ENCODE assay signal across 13 mouse cellular contexts in genomic region chr9:91369293-91369991, GRCm38 (mm10). TPM values are rescaled to one million over a fixed set of nuclear protein-coding genes. Genes with fewer than 3 reads are reported as not detected.
DNase-seq lines count a peak whose midpoint lies in the region; ATAC-seq and TF ChIP-seq lines count a peak whose summit lies in the region.
"Had no signal": no experiment of that assay in that cellular context is flagged by ENCODE, and none has a peak within 500 bp of the region (broad histone marks: within the 10 kb centered on the region; RNA-seq: fewer than 3 reads in every experiment).

No protein-coding gene starts in this region.

- H3K4me3 ChIP-seq in intestine, embryonic 14.5 days (ENCODE audit: low read depth, low read length): no peak overlapping the region
- H3K4me3 ChIP-seq in intestine, embryonic 15.5 days (replicated peaks): no peak overlapping the region
- H3K4me3 ChIP-seq in forebrain, embryonic 11.5 days (ENCODE audit: low read depth, low read length): peak overlapping the region; percentile 72
- H3K4me3 ChIP-seq in hindbrain, postnatal 0 days (ENCODE audit: low read length): peak overlapping the region; percentile 35
- peak overlapping the region; percentile 40 for H3K4me3 ChIP-seq in neural tube, embryonic 13.5 days
- H3K4me3 ChIP-seq: embryonic facial prominence, embryonic 12.5 days; heart, embryonic 13.5 days had no signal

- no peak overlapping the region for H3K27ac ChIP-seq in intestine, embryonic 14.5 days (ENCODE audit: low read depth)
- H3K27ac ChIP-seq in intestine, embryonic 15.5 days: no peak overlapping the region
- H3K27ac ChIP-seq in forebrain, embryonic 11.5 days (ENCODE audit: low read depth, low read length): peak overlapping the region; percentile 95
- H3K27ac ChIP-seq in hindbrain, postnatal 0 days: peak overlapping the region; percentile 95
- peak overlapping the region; percentile 99 for H3K27ac ChIP-seq in neural tube, embryonic 13.5 days (replicated peaks)
- H3K27ac ChIP-seq: embryonic facial prominence, embryonic 12.5 days; heart, embryonic 13.5 days had no signal

- WGBS in intestine, embryonic 14.5 days: 1% methylated on average over 26 of the region's 26 CpGs
- 4% methylated on average over 26 of the region's 26 CpGs for WGBS in intestine, embryonic 15.5 days
- 4% methylated on average over 26 of the region's 26 CpGs for WGBS in forebrain, embryonic 11.5 days
- 9% methylated on average over 26 of the region's 26 CpGs for WGBS in hindbrain, postnatal 0 days
- WGBS in neural tube, embryonic 13.5 days: 4% methylated on average over 26 of the region's 26 CpGs

- H3K4me1 ChIP-seq in intestine, embryonic 14.5 days (replicated peaks; ENCODE audit: control insufficient read depth, insufficient read depth, low read length): no peaks in the 10 kb centered on the region
- peaks cover 8% of the 10 kb centered on the region; the same call in 1 of the 2 replicates for H3K4me1 ChIP-seq in intestine, embryonic 15.5 days (replicated peaks)
- H3K4me1 ChIP-seq in forebrain, embryonic 11.5 days (replicated peaks; ENCODE audit: control insufficient read depth, insufficient read depth, low read length): 0 out of 2 replicates have a peak, but pooled peaks cover 4% of the 10 kb centered on the region
- no peaks in the 10 kb centered on the region for H3K4me1 ChIP-seq in hindbrain, postnatal 0 days (ENCODE audit: insufficient read depth, low read length)
- peaks cover 13% of the 10 kb centered on the region; the same call in 1 of the 2 replicates for H3K4me1 ChIP-seq in neural tube, embryonic 13.5 days (replicated peaks)

- no peak for ATAC-seq in intestine, embryonic 14.5 days (replicated peaks; ENCODE audit: low FRiP score, low TSS enrichment, low read depth)
- ATAC-seq in intestine, embryonic 15.5 days: no peak
- ATAC-seq in forebrain, embryonic 11.5 days (replicated peaks; ENCODE audit: low FRiP score): no peak
- ATAC-seq in hindbrain, postnatal 0 days: no peak
- no peak for ATAC-seq in neural tube, embryonic 13.5 days (ENCODE audit: low read depth)

- no peaks in the 10 kb centered on the region for H3K9me3 ChIP-seq in intestine, embryonic 14.5 days (ENCODE audit: control insufficient read depth, low read length)
- H3K9me3 ChIP-seq in intestine, embryonic 15.5 days: no peaks in the 10 kb centered on the region
- H3K9me3 ChIP-seq in forebrain, embryonic 11.5 days (ENCODE audit: control insufficient read depth, low read length): no peaks in the 10 kb centered on the region
- H3K9me3 ChIP-seq in hindbrain, postnatal 0 days (ENCODE audit: low read length): no peaks in the 10 kb centered on the region
- H3K9me3 ChIP-seq in neural tube, embryonic 13.5 days: no peaks in the 10 kb centered on the region
- H3K9me3 ChIP-seq: embryonic facial prominence, embryonic 12.5 days; heart, embryonic 13.5 days had no signal

- no peak for TF ChIP-seq CTCF in hindbrain, postnatal 0 days (IDR thresholded peaks at IDR 0.05; ENCODE audit: low read depth)

- H3K9ac ChIP-seq in intestine, embryonic 14.5 days (ENCODE audit: low read length): no peak overlapping the region
- no peak overlapping the region for H3K9ac ChIP-seq in intestine, embryonic 15.5 days
- H3K9ac ChIP-seq in forebrain, embryonic 11.5 days (ENCODE audit: low read length): peak overlapping the region; percentile 70
- peak overlapping the region; percentile 80 for H3K9ac ChIP-seq in hindbrain, postnatal 0 days (replicated peaks; ENCODE audit: low read length)
- H3K9ac ChIP-seq in neural tube, embryonic 13.5 days: peak overlapping the region; percentile 74
- H3K9ac ChIP-seq: embryonic facial prominence, embryonic 12.5 days; heart, embryonic 13.5 days had no signal

- H3K36me3 ChIP-seq in intestine, embryonic 14.5 days (ENCODE audit: control insufficient read depth, insufficient read depth, low read length): no peaks in the 10 kb centered on the region
- no peaks in the 10 kb centered on the region for H3K36me3 ChIP-seq in intestine, embryonic 15.5 days
- no peaks in the 10 kb centered on the region for H3K36me3 ChIP-seq in forebrain, embryonic 11.5 days (ENCODE audit: control insufficient read depth, insufficient read depth, low read length)
- no peaks in the 10 kb centered on the region for H3K36me3 ChIP-seq in hindbrain, postnatal 0 days (ENCODE audit: insufficient read depth, low read length)
- no peaks in the 10 kb centered on the region for H3K36me3 ChIP-seq in neural tube, embryonic 13.5 days
- H3K36me3 ChIP-seq: embryonic facial prominence, embryonic 12.5 days; heart, embryonic 13.5 days had no signal

- peak; percentile 51 for DNase-seq in intestine, embryonic 14.5 days (ENCODE audit: low spot score)
- DNase-seq in forebrain, embryonic 11.5 days (ENCODE audit: low spot score): peak; percentile 61
- peak; percentile 68 for DNase-seq in hindbrain, postnatal 0 days (ENCODE audit: low spot score)
- no peak for DNase-seq in frontal cortex, postnatal 10 days (ENCODE audit: low spot score in 2 of 2)
- DNase-seq in natural killer cell, adult 2 months (ENCODE audit: low spot score in 2 of 2): no peak
- no peak for DNase-seq in thymus, postnatal 36 days
- DNase-seq: kidney, adult 11 months; liver had no signal

- peaks cover 98% of the 10 kb centered on the region for H3K27me3 ChIP-seq in intestine, embryonic 14.5 days (replicated peaks; ENCODE audit: control insufficient read depth, insufficient read depth, low read length)
- peaks cover 83% of the 10 kb centered on the region for H3K27me3 ChIP-seq in intestine, embryonic 15.5 days (replicated peaks)
- peaks cover 43% of the 10 kb centered on the region for H3K27me3 ChIP-seq in forebrain, embryonic 11.5 days (ENCODE audit: control insufficient read depth, insufficient read depth, low read length)
- H3K27me3 ChIP-seq in hindbrain, postnatal 0 days (ENCODE audit: insufficient read depth, low read length): peaks cover 29% of the 10 kb centered on the region; the same call in 1 of the 2 replicates
- H3K27me3 ChIP-seq in neural tube, embryonic 13.5 days: peaks cover 73% of the 10 kb centered on the region

- no peak overlapping the region for H3K4me2 ChIP-seq in intestine, embryonic 14.5 days (ENCODE audit: low read length)
- no peak overlapping the region for H3K4me2 ChIP-seq in intestine, embryonic 15.5 days (replicated peaks)
- H3K4me2 ChIP-seq in forebrain, embryonic 11.5 days (ENCODE audit: low read depth, low read length, severe bottlenecking): peak overlapping the region; percentile 36
- H3K4me2 ChIP-seq in hindbrain, postnatal 0 days (ENCODE audit: low read depth, low read length): peak overlapping the region; percentile 62
- H3K4me2 ChIP-seq in neural tube, embryonic 13.5 days: peak overlapping the region; percentile 57
- H3K4me2 ChIP-seq: embryonic facial prominence, embryonic 12.5 days; heart, embryonic 13.5 days had no signal

RNA-seq across cellular contexts. Expression of gene Zic1, which starts 3.8 kb away (rescaled TPM):
- not detected in 2 replicates for polyA plus RNA-seq in intestine, embryonic 14.5 days (2014; fragmentation: Nextera tagmentation; extraction: Ambion mirVana)
- 0.09 TPM in 1 of 2 replicates, not detected in the other for polyA plus RNA-seq in intestine, embryonic 15.5 days (2015; fragmentation: Nextera tagmentation; extraction: Ambion mirVana)
- 14.7 and 15.7 TPM in 2 replicates for polyA plus RNA-seq in forebrain, embryonic 11.5 days (2014; fragmentation: Nextera tagmentation; extraction: Ambion mirVana)
- total RNA-seq in hindbrain, postnatal 0 days (2014; rRNA removed): 281 and 342 TPM in 2 replicates
- 19.7 and 21.5 TPM in 2 replicates for polyA plus RNA-seq in hindbrain, postnatal 0 days (2015; fragmentation: Nextera tagmentation; extraction: Ambion mirVana)
- 16.5 and 19.9 TPM in 2 replicates for polyA plus RNA-seq in neural tube, embryonic 13.5 days (2015; fragmentation: Nextera tagmentation; extraction: Ambion mirVana)
- polyA plus RNA-seq: heart, embryonic 13.5 days had no signal

RNA-seq across cellular contexts. Expression of gene Zic4, which starts 7.2 kb away (rescaled TPM):
- polyA plus RNA-seq in intestine, embryonic 14.5 days (2014; fragmentation: Nextera tagmentation; extraction: Ambion mirVana): not detected in 2 replicates
- polyA plus RNA-seq in intestine, embryonic 15.5 days (2015; fragmentation: Nextera tagmentation; extraction: Ambion mirVana): 0.16 TPM in 1 of 2 replicates, not detected in the other
- 58.8 and 59.5 TPM in 2 replicates for polyA plus RNA-seq in forebrain, embryonic 11.5 days (2014; fragmentation: Nextera tagmentation; extraction: Ambion mirVana)
- 107 and 144 TPM in 2 replicates for total RNA-seq in hindbrain, postnatal 0 days (2014; rRNA removed)
- 51.0 and 58.2 TPM in 2 replicates for polyA plus RNA-seq in hindbrain, postnatal 0 days (2015; fragmentation: Nextera tagmentation; extraction: Ambion mirVana)
- polyA plus RNA-seq in neural tube, embryonic 13.5 days (2015; fragmentation: Nextera tagmentation; extraction: Ambion mirVana): 43.0 and 51.6 TPM in 2 replicates
- polyA plus RNA-seq: heart, embryonic 13.5 days; urinary bladder, adult 2 months had no signal

Comparison
In these comparisons a context has a peak if more than half of its experiments do, and no peak if none do; other contexts are left out.
1. DNase-seq: peak in intestine, embryonic 14.5 days (single experiment), forebrain, embryonic 11.5 days (single experiment) and hindbrain, postnatal 0 days (single experiment); none in frontal cortex, postnatal 10 days (0 of 2), natural killer cell, adult 2 months (0 of 2) and thymus, postnatal 36 days (0 of 2).
2. H3K27ac ChIP-seq: peak in forebrain, embryonic 11.5 days (single experiment), hindbrain, postnatal 0 days (single experiment) and neural tube, embryonic 13.5 days (single experiment); none in intestine, embryonic 14.5 days (single experiment) and intestine, embryonic 15.5 days (single experiment).
3. H3K4me2 ChIP-seq: peak in forebrain, embryonic 11.5 days (single experiment), hindbrain, postnatal 0 days (single experiment) and neural tube, embryonic 13.5 days (single experiment); none in intestine, embryonic 14.5 days (single experiment) and intestine, embryonic 15.5 days (single experiment).
4. H3K4me3 ChIP-seq: peak in forebrain, embryonic 11.5 days (single experiment), hindbrain, postnatal 0 days (single experiment) and neural tube, embryonic 13.5 days (single experiment); none in intestine, embryonic 14.5 days (single experiment) and intestine, embryonic 15.5 days (single experiment).
5. H3K9ac ChIP-seq: peak in forebrain, embryonic 11.5 days (single experiment), hindbrain, postnatal 0 days (single experiment) and neural tube, embryonic 13.5 days (single experiment); none in intestine, embryonic 14.5 days (single experiment) and intestine, embryonic 15.5 days (single experiment).
6. RNA of gene Zic1, which starts 3.8 kb away (polyA plus RNA-seq): 19.7 to 21.5 TPM in hindbrain, postnatal 0 days, 16.5 to 19.9 TPM in neural tube, embryonic 13.5 days and 14.7 to 15.7 TPM in forebrain, embryonic 11.5 days; not detected in intestine, embryonic 14.5 days and 0.09 TPM in intestine, embryonic 15.5 days; every median in the first group is over 10 times any median in the second.
7. RNA of gene Zic4, which starts 7.2 kb away (polyA plus RNA-seq): 58.8 to 59.5 TPM in forebrain, embryonic 11.5 days, 51.0 to 58.2 TPM in hindbrain, postnatal 0 days and 43.0 to 51.6 TPM in neural tube, embryonic 13.5 days; 0.16 TPM in intestine, embryonic 15.5 days and not detected in intestine, embryonic 14.5 days; every median in the first group is over 10 times any median in the second.